Mouse (Mus musculus) adrenal gland, adult (tissue): ENCODE results near the gene Kif19a.

Source experiments
- DNase-seq, 2 experiments: peaks; one replicate each; pipeline ENCODE4 v3.0.0; 2022 to 2023; ENCODE audit warnings: low spot score in 1 of 2; ENCODE audit not compliant: inconsistent age in 2 of 2

The Kif19a gene

GRCm38 (mm10) chr11:114771896-114772295 is 6.7 kb downstream of the Kif19a start:
- no peak for DNase-seq

- no peak for DNase-seq
These were observed 14.9 kb downstream of the Kif19a start for GRCm38 (mm10) chr11:114780076-114780475.

- no peak for DNase-seq
These were observed 20.7 kb downstream of the Kif19a start for GRCm38 (mm10) chr11:114785892-114786291.

- DNase-seq: peak; percentile 21 to 45
These were observed 21.1 kb downstream of the Kif19a start for GRCm38 (mm10) chr11:114786326-114786725.

GRCm38 (mm10) chr11:114787611-114788010 is 22.4 kb downstream of the Kif19a start:
- DNase-seq: no peak

GRCm38 (mm10) chr11:114789061-114789714 is 24.0 kb downstream of the Kif19a start:
- DNase-seq: peak; percentile 79 to 92

GRCm38 (mm10) chr11:114789716-114790115 is 24.5 kb downstream of the Kif19a start:
- DNase-seq: no peak

- DNase-seq: no peak
These were observed 25.0 kb downstream of the Kif19a start for GRCm38 (mm10) chr11:114790171-114790570.

- DNase-seq: no peak
These were observed 25.7 kb downstream of the Kif19a start for GRCm38 (mm10) chr11:114790841-114791240.

- no peak for DNase-seq
These were observed 26.2 kb downstream of the Kif19a start for GRCm38 (mm10) chr11:114791351-114791889.

GRCm38 (mm10) chr11:114791891-114792411 is 26.8 kb downstream of the Kif19a start:
- no peak for DNase-seq

GRCm38 (mm10) chr11:114792931-114793494 is 27.8 kb downstream of the Kif19a start:
- no peak for DNase-seq

- no peak for DNase-seq
These were observed 28.8 kb downstream of the Kif19a start for GRCm38 (mm10) chr11:114793868-114794545.

GRCm38 (mm10) chr11:114794691-114795090 is 29.5 kb downstream of the Kif19a start:
- DNase-seq: no peak

GRCm38 (mm10) chr11:114795231-114795746 is 30.1 kb downstream of the Kif19a start:
- DNase-seq: peak; percentile 20 to 75

GRCm38 (mm10) chr11:114795848-114796322 is 30.7 kb downstream of the Kif19a start, which contains the start of gene Btbd17:
Btbd17 (minus strand) TSS chr11:114795945.
- no peak for DNase-seq

- no peak for DNase-seq
These were observed 32.0 kb downstream of the Kif19a start for GRCm38 (mm10) chr11:114797176-114797575.

- DNase-seq: no peak
These were observed 32.8 kb downstream of the Kif19a start for GRCm38 (mm10) chr11:114797981-114798380.

- no peak for DNase-seq
These were observed 33.4 kb downstream of the Kif19a start, which contains the start of gene Gpr142 for GRCm38 (mm10) chr11:114798624-114799023. Gpr142 (plus strand) TSS chr11:114798924.

- no peak for DNase-seq
These were observed 36.7 kb downstream of the Kif19a start for GRCm38 (mm10) chr11:114801906-114802305.
